Mouse (Mus musculus) forebrain, embryonic 13.5 days (tissue): ENCODE measurements around the gene 1810049J17Rik. TPM values are rescaled to one million over a fixed set of nuclear protein-coding genes. Genes with fewer than 3 reads are reported as not detected.
A peak's percentile ranks its signal among the peaks of the same experiment; 100 is the strongest.
"Not testable (repeated sequence)": the region's sequence is repeated elsewhere in the genome, so short reads cannot be mapped to it uniquely, and the experiment has no call there.

Source experiments
- ATAC-seq: fragments of 200-750 bp; cut with Nextera tagmentation; 2 replicates; pipeline ENCODE4 v1.8.0; 2017
- H3K27ac ChIP-seq: fragments of 300-500 bp; sonication (generic); 2 replicates; pipeline ENCODE4 v1.5.1; 2015; ENCODE audit warnings: inconsistent platforms, mild to moderate bottlenecking, moderate library complexity
- H3K27me3 ChIP-seq: fragments of 300-500 bp; sonication (generic); 2 replicates; pipeline ENCODE4 v1.6.1; 2015; ENCODE audit warnings: mild to moderate bottlenecking, inconsistent platforms
- H3K36me3 ChIP-seq: fragments of 300-500 bp; sonication (generic); 2 replicates; pipeline ENCODE4 v1.6.1; 2015; ENCODE audit warnings: mild to moderate bottlenecking, inconsistent platforms; ENCODE audit not compliant: poor library complexity, severe bottlenecking
- H3K4me1 ChIP-seq: fragments of 300-500 bp; sonication (generic); 2 replicates; pipeline ENCODE4 v1.6.1; 2015; ENCODE audit warnings: inconsistent platforms
- H3K4me2 ChIP-seq: fragments of 300-500 bp; sonication (generic); 2 replicates; pipeline ENCODE4 v1.6.1; 2015; ENCODE audit warnings: inconsistent platforms, mild to moderate bottlenecking, moderate library complexity
- H3K4me3 ChIP-seq: fragments of 300-500 bp; sonication (generic); 2 replicates; pipeline ENCODE4 v1.5.1; 2015; ENCODE audit warnings: mild to moderate bottlenecking, inconsistent platforms
- H3K9ac ChIP-seq: fragments of 300-500 bp; sonication (generic); 2 replicates; pipeline ENCODE4 v1.6.1; 2015; ENCODE audit warnings: mild to moderate bottlenecking, inconsistent platforms
- H3K9me3 ChIP-seq: fragments of 300-500 bp; sonication (generic); replicated peaks from 2 replicates; pipeline ENCODE4 v1.6.1; 2016; ENCODE audit warnings: inconsistent platforms
- WGBS: fragments of 180-500 bp; shearing (Covaris S2); methylation state at CpG from one replicate; pipeline ENCODE4 v1.1.7; 2015; 5-methylcytosine and 5-hydroxymethylcytosine counted together
- polyA plus RNA-seq: library from polyadenylated mRNA; unstranded; fragments of >200 nt; fragmentation: Nextera tagmentation; extraction: Ambion mirVana; gene quantifications from 2 replicates; pipeline ENCODE4 v1.2.1, GENCODE M21; 2015

1810049J17Rik gene
- polyA plus RNA-seq, result 0.81 TPM in 1 of 2 replicates, not detected in the other

DNA sequence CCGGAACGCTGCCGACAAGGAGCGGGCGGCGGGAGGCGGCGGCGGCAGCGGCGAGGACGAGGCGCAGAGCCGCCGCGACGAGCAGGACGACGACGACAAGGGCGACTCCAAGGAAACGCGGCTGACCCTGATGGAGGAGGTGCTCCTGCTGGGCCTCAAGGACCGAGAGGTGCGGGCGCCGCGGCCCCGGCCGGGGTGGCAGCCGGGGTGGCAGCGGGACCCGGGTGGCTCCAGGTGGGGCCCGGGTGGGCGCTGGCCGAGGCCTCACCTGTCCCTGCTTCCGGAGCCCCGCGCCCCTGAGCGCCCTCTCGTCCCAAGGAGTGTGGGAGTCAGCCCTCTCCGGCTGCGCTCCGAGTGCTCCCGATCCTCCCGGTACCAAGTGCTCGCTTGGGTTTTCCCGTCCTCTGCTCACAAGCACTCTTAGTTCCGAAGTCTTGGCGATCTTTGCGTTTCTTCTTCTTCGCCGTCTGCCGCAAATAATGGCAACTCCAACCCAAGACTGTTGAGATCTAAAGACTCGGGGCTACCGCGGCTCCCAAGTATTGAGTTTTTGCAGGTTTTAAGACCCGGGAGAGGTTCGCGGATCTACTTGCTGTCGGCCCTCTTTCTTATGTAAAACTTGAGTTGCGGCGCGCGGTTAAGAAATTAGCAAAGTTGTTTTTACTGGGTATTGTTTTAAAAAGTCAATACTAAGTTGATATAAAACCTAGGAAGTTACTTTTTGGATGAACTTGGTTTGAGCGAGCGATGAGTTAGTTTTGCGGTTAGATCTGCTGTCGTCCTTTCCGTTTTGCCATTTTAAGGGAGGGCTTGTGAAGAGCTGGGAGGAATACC is at the start of gene 1810049J17Rik:
TSS of gene 1810049J17Rik (minus strand) at position 112 of the 834 bp plus-strand sequence.
- Histone ChIP-seq H3K4me1 (peaks cover 25% of the 10 kb centered on the region), H3K27ac (peak within 1 kb of the TSS; percentile 92), H3K4me3 (peak within 1 kb of the TSS; percentile 99), H3K9ac (peak within 1 kb of the TSS; percentile 96), H3K9me3 (no peaks in the 10 kb centered on the region), H3K4me2 (peak within 1 kb of the TSS; percentile 77), H3K36me3 (peaks cover 4% of the 10 kb centered on the region; the same call in 1 of the 2 replicates), H3K27me3 (peaks cover 14% of the 10 kb centered on the region)
- ATAC-seq, result peak; percentile 49
- WGBS, result under 1% methylated on average over 56 of the region's 70 CpGs

DNA sequence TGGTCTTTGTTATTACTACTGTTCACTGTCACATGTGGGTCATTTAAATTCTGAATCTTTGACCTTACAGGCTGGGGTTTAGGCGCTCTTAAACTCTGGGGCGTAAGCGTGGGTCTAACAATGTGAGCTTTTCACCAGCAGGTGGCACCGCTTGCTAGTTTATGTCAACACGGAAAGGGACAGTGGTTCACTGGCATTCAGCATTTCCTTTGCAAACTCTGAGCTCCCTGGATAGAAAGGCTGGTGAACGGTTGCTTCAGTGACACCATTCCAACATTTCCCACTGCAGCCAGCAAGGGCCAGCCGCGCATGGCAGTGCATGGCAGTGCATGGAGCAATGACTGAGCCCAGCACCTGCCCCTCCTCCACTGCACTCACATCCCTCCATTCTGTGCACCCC is 49.5 kb upstream of the 1810049J17Rik start:
- H3K27me3 ChIP-seq, result no peaks in the 10 kb centered on the region; the same call in 1 of the 2 replicates
- WGBS, result 5% methylated on average over 8 of the region's 8 CpGs
- H3K27ac ChIP-seq, result no peak overlapping the region
- no peak overlapping the region for H3K9ac ChIP-seq
- H3K9me3 ChIP-seq, result no peaks in the 10 kb centered on the region
- peaks cover 27% of the 10 kb centered on the region for H3K4me1 ChIP-seq
- H3K4me3 ChIP-seq, result no peak overlapping the region
- H3K36me3 ChIP-seq, result no peaks in the 10 kb centered on the region
- H3K4me2 ChIP-seq, result no peak overlapping the region
- ATAC-seq, result peak; percentile 71

DNA sequence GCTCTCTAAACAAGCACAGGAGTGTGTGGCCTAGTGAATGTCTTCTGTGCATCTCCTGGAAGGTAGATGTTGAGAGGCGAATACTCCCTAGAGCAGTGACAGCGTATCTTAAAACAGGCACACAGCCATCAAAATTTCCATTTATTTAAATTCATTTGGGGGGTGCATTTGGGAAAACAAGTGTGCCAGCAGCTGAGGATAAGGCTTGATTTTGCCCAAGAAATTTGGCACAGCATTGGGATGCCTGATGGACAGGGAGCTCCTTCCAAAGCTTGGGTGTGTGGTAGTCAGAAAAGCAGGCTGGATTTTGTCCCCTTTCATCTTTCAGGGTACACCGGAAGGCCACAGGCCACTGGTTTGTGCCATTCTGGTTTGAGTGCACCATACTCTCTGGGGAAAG is 48.4 kb upstream of the 1810049J17Rik start:
- Histone ChIP-seq H3K36me3 (no peaks in the 10 kb centered on the region), H3K27ac (no peak overlapping the region), H3K4me1 (peaks cover 26% of the 10 kb centered on the region), H3K9ac (no peak overlapping the region), H3K4me3 (no peak overlapping the region), H3K27me3 (no peaks in the 10 kb centered on the region), H3K4me2 (no peak overlapping the region), H3K9me3 (no peaks in the 10 kb centered on the region)
- no peak for ATAC-seq
- 87% methylated on average over 3 of the region's 3 CpGs for WGBS

DNA sequence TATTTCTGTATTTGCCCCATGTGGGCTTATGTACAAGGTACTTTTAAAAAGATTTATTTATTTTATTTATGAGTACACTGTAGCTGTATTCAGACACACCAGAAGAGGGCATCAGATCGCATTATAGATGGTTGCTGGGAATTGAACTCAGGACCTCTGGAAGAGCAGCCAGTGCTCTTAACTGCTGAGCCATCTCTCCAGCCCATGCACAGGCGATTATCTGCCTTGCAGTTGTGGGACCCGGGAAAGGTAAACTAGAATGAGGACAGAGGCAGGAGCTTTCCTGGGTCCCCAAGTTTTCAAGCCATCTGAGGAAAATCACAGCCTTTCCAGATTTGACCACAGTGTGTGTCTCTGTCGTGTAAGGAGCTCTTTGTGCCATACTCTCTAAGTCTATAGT is 47.2 kb upstream of the 1810049J17Rik start:
- Histone ChIP-seq H3K36me3 (no peaks in the 10 kb centered on the region), H3K27me3 (no peaks in the 10 kb centered on the region), H3K4me1 (peaks cover 24% of the 10 kb centered on the region), H3K4me2 (no peak overlapping the region), H3K4me3 (no peak overlapping the region), H3K9ac (no peak overlapping the region), H3K27ac (no peak overlapping the region), H3K9me3 (no peaks in the 10 kb centered on the region)
- 87% methylated on average over 4 of the region's 4 CpGs for WGBS
- ATAC-seq, result no peak

DNA sequence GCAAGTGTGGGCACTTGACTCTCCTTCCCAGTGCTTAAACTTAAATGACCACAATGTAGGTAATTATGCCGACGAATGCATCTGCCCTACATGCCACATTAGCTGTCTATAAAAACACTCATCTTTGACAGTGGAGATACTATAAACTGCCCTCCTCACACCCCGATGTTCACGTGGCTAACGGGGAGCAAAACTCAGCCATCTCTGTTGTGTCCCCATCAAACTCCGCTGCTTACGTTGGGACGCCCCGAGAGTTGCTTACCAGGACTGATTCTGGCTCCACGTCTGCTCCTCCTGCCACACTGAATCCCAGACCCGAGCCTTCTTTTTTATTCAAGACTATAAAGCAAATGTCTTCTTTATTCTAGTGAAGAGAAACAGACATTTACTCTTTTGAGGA is 46.7 kb upstream of the 1810049J17Rik start:
- peaks cover 24% of the 10 kb centered on the region for H3K4me1 ChIP-seq
- no peak overlapping the region for H3K4me3 ChIP-seq
- H3K27ac ChIP-seq, result no peak overlapping the region
- H3K9ac ChIP-seq, result no peak overlapping the region
- 65% methylated on average over 11 of the region's 11 CpGs for WGBS
- H3K9me3 ChIP-seq, result no peaks in the 10 kb centered on the region
- no peak for ATAC-seq
- no peak overlapping the region for H3K4me2 ChIP-seq
- no peaks in the 10 kb centered on the region for H3K36me3 ChIP-seq
- H3K27me3 ChIP-seq, result no peaks in the 10 kb centered on the region

DNA sequence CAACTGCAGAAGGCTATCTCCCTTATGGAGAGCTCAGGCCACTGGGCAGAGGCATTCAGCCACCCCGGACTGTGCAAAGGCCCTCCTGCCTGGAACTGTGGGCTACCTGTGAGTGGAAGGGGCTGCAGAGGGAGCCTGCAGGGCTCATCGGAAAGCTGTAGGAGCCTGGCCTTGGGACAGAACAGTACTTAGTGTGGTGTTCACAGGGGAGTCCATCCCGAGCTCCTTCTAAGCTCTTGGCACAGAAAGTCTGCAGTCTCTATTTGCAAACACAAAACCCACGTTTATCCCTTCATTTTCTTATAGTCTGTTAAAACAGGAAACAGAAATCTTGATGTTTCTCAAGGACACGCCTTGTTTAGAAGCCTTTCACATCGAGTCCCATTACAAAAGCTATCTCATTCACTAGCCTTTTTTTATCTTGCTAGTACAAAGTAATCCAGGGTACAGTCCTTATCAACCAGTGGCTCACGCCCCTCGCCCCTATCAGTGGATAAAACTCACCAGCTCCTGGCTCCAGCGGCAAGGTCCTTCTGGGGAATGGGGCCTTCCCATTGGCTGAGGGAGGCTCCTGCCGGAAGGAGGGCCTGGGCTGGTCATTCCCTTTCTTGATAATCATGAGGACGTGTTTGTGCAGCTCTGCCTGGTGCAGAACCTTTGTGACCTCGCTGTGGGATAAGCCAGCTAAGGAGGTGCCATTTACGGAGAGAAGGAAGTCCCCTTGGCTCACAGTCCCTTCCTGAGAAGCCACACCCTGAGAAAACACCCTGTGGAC is 45.8 kb upstream of the 1810049J17Rik start:
- peaks cover 24% of the 10 kb centered on the region for H3K4me1 ChIP-seq
- H3K27ac ChIP-seq, result no peak overlapping the region
- H3K9me3 ChIP-seq, result no peaks in the 10 kb centered on the region
- WGBS, result 51% methylated on average over 13 of the region's 13 CpGs
- H3K4me3 ChIP-seq, result no peak overlapping the region
- ATAC-seq, result no peak
- H3K27me3 ChIP-seq, result no peaks in the 10 kb centered on the region
- no peak overlapping the region for H3K4me2 ChIP-seq
- H3K36me3 ChIP-seq, result no peaks in the 10 kb centered on the region
- no peak overlapping the region for H3K9ac ChIP-seq

DNA sequence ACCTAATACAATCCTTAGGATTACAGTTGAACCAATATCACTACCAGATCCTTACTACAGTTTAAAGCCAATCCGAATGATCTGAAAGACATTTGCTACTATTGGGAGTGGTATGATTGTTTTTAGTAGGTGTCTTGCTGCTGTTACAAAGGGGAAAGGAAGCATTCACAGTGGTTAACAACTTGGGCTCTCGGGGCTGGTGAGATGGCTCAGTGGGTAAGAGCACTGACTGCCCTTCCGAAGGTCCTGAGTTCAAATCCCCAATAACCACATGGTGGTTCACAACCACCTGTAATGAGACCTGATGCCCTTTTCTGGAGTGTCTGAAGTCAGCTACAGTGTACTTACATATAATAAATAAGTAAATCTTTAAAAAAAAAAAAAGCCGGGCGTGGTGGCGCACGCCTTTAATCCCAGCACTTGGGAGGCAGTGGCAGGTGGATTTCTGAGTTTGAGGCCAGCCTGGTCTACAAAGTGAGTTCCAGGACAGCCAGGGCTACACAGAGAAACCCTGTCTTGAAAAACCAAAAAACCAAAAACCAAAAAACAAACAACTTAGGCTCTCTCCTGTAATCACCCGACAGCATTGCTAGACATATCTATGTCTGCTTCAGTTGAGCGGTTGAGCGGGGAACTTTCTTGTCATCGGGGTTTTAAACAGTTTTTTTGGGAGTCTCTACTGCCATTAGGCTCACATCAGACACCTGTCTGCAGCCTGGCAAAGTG is 45.0 kb upstream of the 1810049J17Rik start:
- H3K9ac ChIP-seq, H3K27me3 ChIP-seq, H3K36me3 ChIP-seq, ATAC-seq, H3K9me3 ChIP-seq, H3K4me3 ChIP-seq: not testable (repeated sequence)
- WGBS, result 90% methylated on average over 11 of the region's 11 CpGs
- Histone ChIP-seq H3K27ac (peak overlapping the region; percentile 80), H3K4me1 (peaks cover 24% of the 10 kb centered on the region), H3K4me2 (0 out of 2 replicates have a peak overlapping the region, but pooled peaks have one; percentile 14)

DNA sequence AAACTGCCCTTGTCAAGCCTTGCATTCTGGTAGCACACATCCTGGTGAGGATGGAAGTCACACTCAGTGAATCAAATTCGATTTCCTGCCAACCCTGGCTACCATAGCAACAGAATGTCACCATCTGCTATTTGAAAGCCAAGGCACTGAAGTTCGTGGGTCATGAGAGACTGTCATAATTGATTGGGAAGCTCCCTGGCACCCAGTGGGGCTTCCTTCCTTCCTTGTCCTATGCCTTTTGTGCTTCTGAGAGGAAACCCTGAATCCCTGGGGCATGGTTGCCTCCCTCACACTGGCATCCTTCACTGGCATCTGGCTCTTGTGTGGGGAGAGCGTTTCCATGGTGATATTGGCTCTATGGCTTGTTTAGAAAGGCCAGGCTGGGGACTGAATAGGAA is 44.4 kb upstream of the 1810049J17Rik start:
- peak overlapping the region; percentile 14 for H3K4me2 ChIP-seq
- WGBS, result 14% methylated on average over 3 of the region's 3 CpGs
- H3K4me3 ChIP-seq, result no peak overlapping the region
- peak; percentile 88 for ATAC-seq
- peaks cover 24% of the 10 kb centered on the region for H3K4me1 ChIP-seq
- peak overlapping the region; percentile 80 for H3K27ac ChIP-seq
- no peak overlapping the region for H3K9ac ChIP-seq
- no peaks in the 10 kb centered on the region for H3K27me3 ChIP-seq
- no peaks in the 10 kb centered on the region for H3K9me3 ChIP-seq
- H3K36me3 ChIP-seq, result no peaks in the 10 kb centered on the region

DNA sequence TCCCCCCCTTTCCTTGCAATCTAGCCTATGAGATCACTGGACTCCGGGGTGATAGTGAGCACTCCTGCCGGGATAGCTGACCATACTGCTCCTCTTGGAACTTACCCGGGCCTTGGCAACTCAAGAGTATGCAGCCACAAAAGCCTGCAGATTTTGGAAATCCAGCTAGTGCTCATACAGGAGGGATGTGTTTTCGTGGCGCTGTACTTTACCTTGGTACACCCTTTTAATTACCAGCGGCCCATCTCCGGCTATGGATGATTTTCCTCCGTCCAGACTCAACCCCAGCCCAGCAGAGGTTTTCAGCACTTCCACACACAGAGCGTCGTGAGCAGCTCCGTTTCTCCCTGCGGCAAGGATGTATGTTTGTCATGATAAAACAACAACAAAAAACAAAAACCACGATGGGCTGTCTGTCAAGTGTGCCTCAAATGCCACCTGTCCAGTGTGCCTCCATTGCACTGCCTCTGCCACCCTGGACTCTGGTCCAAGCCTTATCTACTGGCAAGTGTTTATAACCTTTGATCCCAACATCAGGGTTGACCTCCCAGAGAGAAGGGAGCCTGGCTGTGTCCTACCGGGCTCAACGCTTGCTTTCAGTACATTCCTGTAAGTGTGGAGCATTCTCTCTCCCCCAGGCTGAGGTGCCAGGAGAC is 43.8 kb upstream of the 1810049J17Rik start:
- peak overlapping the region; percentile 80 for H3K27ac ChIP-seq
- ATAC-seq, result no peak; the same call in 1 of the 2 replicates
- no peak overlapping the region for H3K9ac ChIP-seq
- H3K4me2 ChIP-seq, result peak overlapping the region; percentile 14; the same call in 1 of the 2 replicates
- no peak overlapping the region for H3K4me3 ChIP-seq
- H3K9me3 ChIP-seq, result no peaks in the 10 kb centered on the region
- H3K27me3 ChIP-seq, result no peaks in the 10 kb centered on the region
- 80% methylated on average over 15 of the region's 15 CpGs for WGBS
- H3K36me3 ChIP-seq, result no peaks in the 10 kb centered on the region
- H3K4me1 ChIP-seq, result peaks cover 24% of the 10 kb centered on the region

DNA sequence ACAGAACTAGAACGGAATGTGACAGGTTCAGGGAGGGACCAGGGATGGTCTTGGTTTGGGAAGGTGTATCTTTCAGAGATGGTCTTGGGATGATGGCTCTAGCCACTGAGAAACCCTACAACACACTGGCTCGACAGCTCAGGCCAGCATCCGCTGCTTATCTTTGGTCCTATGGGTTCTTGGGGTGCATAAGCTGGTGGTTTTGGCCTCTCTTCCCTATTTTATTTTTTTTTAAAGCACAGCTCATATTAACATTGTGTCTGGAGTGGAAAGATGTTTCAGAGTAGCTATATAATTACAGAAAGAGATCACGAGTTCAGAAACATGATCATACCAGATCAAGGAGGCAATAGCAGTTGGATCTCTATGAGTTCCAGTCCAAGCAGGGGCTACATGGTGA is 42.4 kb upstream of the 1810049J17Rik start:
- 87% methylated on average over 4 of the region's 4 CpGs for WGBS
- Histone ChIP-seq H3K9me3 (no peaks in the 10 kb centered on the region), H3K4me3 (no peak overlapping the region), H3K9ac (no peak overlapping the region), H3K4me2 (no peak overlapping the region), H3K36me3 (no peaks in the 10 kb centered on the region), H3K27ac (no peak overlapping the region), H3K27me3 (no peaks in the 10 kb centered on the region), H3K4me1 (peaks cover 24% of the 10 kb centered on the region)
- no peak for ATAC-seq

DNA sequence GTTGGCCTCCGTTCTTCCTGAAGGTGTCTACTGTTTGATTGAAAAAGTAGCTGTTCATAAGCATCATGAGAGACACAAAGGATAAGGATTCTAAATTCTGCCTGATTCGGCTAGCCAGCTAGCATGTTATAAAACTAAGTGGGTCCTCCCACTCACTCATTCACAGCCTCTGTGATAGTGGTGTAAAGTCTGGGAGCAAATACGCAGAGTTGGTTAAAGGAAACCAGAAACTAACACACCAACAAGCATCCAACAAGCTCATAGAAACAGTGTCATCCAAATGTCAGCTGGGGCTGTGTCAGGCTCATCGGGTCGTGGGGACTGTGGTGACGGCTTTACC is 41.0 kb upstream of the 1810049J17Rik start:
- H3K9me3 ChIP-seq, result no peaks in the 10 kb centered on the region

More for the DNA sequence above, 41.0 kb upstream of the 1810049J17Rik start:
- 88% methylated on average over 6 of the region's 6 CpGs for WGBS
- Histone ChIP-seq H3K4me1 (peaks cover 16% of the 10 kb centered on the region), H3K4me3 (no peak overlapping the region), H3K4me2 (no peak overlapping the region), H3K36me3 (no peaks in the 10 kb centered on the region), H3K27me3 (no peaks in the 10 kb centered on the region), H3K9ac (no peak overlapping the region), H3K27ac (no peak overlapping the region)
- no peak for ATAC-seq
